Mouse (Mus musculus) heart, embryonic 16.5 days (tissue): Measurements from ENCODE around the gene Ghrl. TPM values are rescaled to one million over a fixed set of nuclear protein-coding genes. Genes with fewer than 3 reads are reported as not detected.
"Not testable (repeated sequence)": the region's sequence is repeated elsewhere in the genome, so short reads cannot be mapped to it uniquely, and the experiment has no call there.

Experiments
- ATAC-seq: fragments of 200-750 bp; cut with Nextera tagmentation; replicated peaks from 2 replicates; pipeline ENCODE4 v1.8.0; 2017; ENCODE audit warnings: moderate number of reproducible peaks; ENCODE audit not compliant: insufficient read depth, low FRiP score; ENCODE audit errors: extremely low read depth
- H3K27ac ChIP-seq: fragments of 300-500 bp; sonication (generic); 2 replicates; pipeline ENCODE4 v1.5.1; 2014; ENCODE audit warnings: mild to moderate bottlenecking, low read length, control low read depth, moderate library complexity
- H3K27me3 ChIP-seq: fragments of 300-500 bp; sonication (generic); 2 replicates; pipeline ENCODE4 v1.6.1; 2014; ENCODE audit warnings: low read length, mixed read lengths; ENCODE audit not compliant: control insufficient read depth, insufficient read depth
- H3K36me3 ChIP-seq: fragments of 300-500 bp; sonication (generic); 2 replicates; pipeline ENCODE4 v1.6.1; 2014; ENCODE audit not compliant: control insufficient read depth, insufficient read depth
- H3K4me1 ChIP-seq: fragments of 300-500 bp; sonication (generic); 2 replicates; pipeline ENCODE4 v1.6.1; 2014; ENCODE audit warnings: low read length, mixed read lengths; ENCODE audit not compliant: control insufficient read depth, insufficient read depth
- H3K4me2 ChIP-seq: fragments of 300-500 bp; sonication (generic); 2 replicates; pipeline ENCODE4 v1.6.1; 2014; ENCODE audit warnings: low read depth, mild to moderate bottlenecking, control low read depth, low read length
- H3K4me3 ChIP-seq: fragments of 300-500 bp; sonication (generic); 2 replicates; pipeline ENCODE4 v1.5.1; 2014; ENCODE audit warnings: mild to moderate bottlenecking, control low read depth, low read length
- H3K9ac ChIP-seq: fragments of 300-500 bp; sonication (generic); 2 replicates; pipeline ENCODE4 v1.6.1; 2014; ENCODE audit warnings: low read length, control low read depth
- H3K9me3 ChIP-seq: fragments of 300-500 bp; sonication (generic); replicated peaks from 2 replicates; pipeline ENCODE4 v1.6.1; 2016; ENCODE audit warnings: low read length; ENCODE audit not compliant: control insufficient read depth
- WGBS: fragments of 180-500 bp; shearing (Covaris S2); extraction: QIAGEN DNeasy Blood & Tissue Kit; methylation state at CpG from one replicate; pipeline ENCODE4 v1.1.7; 2014; 5-methylcytosine and 5-hydroxymethylcytosine counted together
- polyA plus RNA-seq: library from polyadenylated mRNA; unstranded; fragments of >200 nt; fragmentation: Nextera tagmentation; extraction: Ambion mirVana; gene quantifications from 2 replicates; pipeline ENCODE4 v1.2.1, GENCODE M21; 2015

Gene Ghrl
- polyA plus RNA-seq, 1 experiment from 2014 or later = 0.30 TPM

- H3K4me1 ChIP-seq, H3K4me3 ChIP-seq, H3K9me3 ChIP-seq, H3K4me2 ChIP-seq, H3K27ac ChIP-seq, ATAC-seq, H3K9ac ChIP-seq, H3K27me3 ChIP-seq: not testable (repeated sequence)
- peaks cover 70% of the 10 kb centered on the region for H3K36me3 ChIP-seq
- WGBS = 88% methylated on average over 5 of the region's 5 CpGs
These were observed 6.3 kb downstream of the Ghrl start for GRCm38 (mm10) chr6:113713389-113713788.

GRCm38 (mm10) chr6:113712718-113713117 lies 7.0 kb downstream of the Ghrl start:
- H3K4me1 ChIP-seq = no peaks in the 10 kb centered on the region; the same call in 1 of the 2 replicates
- no peaks in the 10 kb centered on the region for H3K27me3 ChIP-seq
- H3K36me3 ChIP-seq = peaks cover 76% of the 10 kb centered on the region
- no peak overlapping the region for H3K9ac ChIP-seq
- ATAC-seq = no peak
- H3K4me2 ChIP-seq = no peak overlapping the region
- WGBS = 85% methylated on average over 3 of the region's 3 CpGs
- H3K9me3 ChIP-seq = no peaks in the 10 kb centered on the region
- H3K4me3 ChIP-seq = no peak overlapping the region
- H3K27ac ChIP-seq = no peak overlapping the region

GRCm38 (mm10) chr6:113697222-113698205 lies 22.2 kb downstream of the Ghrl start:
- Histone ChIP-seq H3K4me2 (peak overlapping the region; percentile 85), H3K27ac (peak overlapping the region; percentile 92), H3K9ac (peak overlapping the region; percentile 94), H3K27me3 (no peaks in the 10 kb centered on the region), H3K4me1 (peaks cover 23% of the 10 kb centered on the region), H3K9me3 (no peaks in the 10 kb centered on the region), H3K36me3 (peaks cover 12% of the 10 kb centered on the region), H3K4me3 (peak overlapping the region; percentile 98)
- ATAC-seq = peak; percentile 43
- under 1% methylated on average over 88 of the region's 113 CpGs for WGBS

- no peaks in the 10 kb centered on the region for H3K9me3 ChIP-seq
- peak; percentile 99 for ATAC-seq
- no peaks in the 10 kb centered on the region for H3K27me3 ChIP-seq
- H3K4me2 ChIP-seq = peak within 1 kb of the TSS; percentile 85
- WGBS = under 1% methylated on average over 58 of the region's 58 CpGs
- peak within 1 kb of the TSS; percentile 94 for H3K9ac ChIP-seq
- H3K4me3 ChIP-seq = peak within 1 kb of the TSS; percentile 98
- H3K4me1 ChIP-seq = peaks cover 23% of the 10 kb centered on the region
- H3K27ac ChIP-seq = peak within 1 kb of the TSS; percentile 94
- H3K36me3 ChIP-seq = peaks cover 6% of the 10 kb centered on the region
These were observed 23.0 kb downstream of the Ghrl start, which contains the start of gene Tatdn2 for GRCm38 (mm10) chr6:113696582-113697221. Gene Tatdn2 (plus strand): TSS chr6:113697050.

- peak overlapping the region; percentile 94 for H3K27ac ChIP-seq
- no peaks in the 10 kb centered on the region for H3K9me3 ChIP-seq
- no peaks in the 10 kb centered on the region; the same call in 1 of the 2 replicates for H3K36me3 ChIP-seq
- H3K27me3 ChIP-seq = no peaks in the 10 kb centered on the region
- H3K4me1 ChIP-seq = peaks cover 26% of the 10 kb centered on the region
- peak overlapping the region; percentile 69 for H3K4me2 ChIP-seq
- 49% methylated on average over 4 of the region's 4 CpGs for WGBS
- no peak for ATAC-seq
- peak overlapping the region; percentile 98 for H3K4me3 ChIP-seq
- H3K9ac ChIP-seq = peak overlapping the region; percentile 66
These were observed 23.8 kb downstream of the Ghrl start for GRCm38 (mm10) chr6:113695766-113696355.

- H3K4me1 ChIP-seq = peaks cover 30% of the 10 kb centered on the region
- 72% methylated on average over 1 of the region's 1 CpGs for WGBS
- no peak for ATAC-seq
These were observed 24.5 kb downstream of the Ghrl start for GRCm38 (mm10) chr6:113695203-113695602.

GRCm38 (mm10) chr6:113693377-113693776 lies 26.3 kb downstream of the Ghrl start:
- Histone ChIP-seq H3K4me2 (no peak overlapping the region), H3K27ac (no peak overlapping the region), H3K4me1 (peaks cover 29% of the 10 kb centered on the region), H3K4me3 (no peak overlapping the region), H3K36me3 (no peaks in the 10 kb centered on the region), H3K9ac (no peak overlapping the region), H3K27me3 (no peaks in the 10 kb centered on the region), H3K9me3 (no peaks in the 10 kb centered on the region)
- 70% methylated on average over 5 of the region's 5 CpGs for WGBS
- ATAC-seq = no peak

More at GRCm38 (mm10) chr6:113695203-113695602, 24.5 kb downstream of the Ghrl start:
- Histone ChIP-seq H3K27me3 (no peaks in the 10 kb centered on the region), H3K4me3 (no peak overlapping the region), H3K9ac (no peak overlapping the region), H3K4me2 (no peak overlapping the region), H3K27ac (no peak overlapping the region), H3K36me3 (no peaks in the 10 kb centered on the region; the same call in 1 of the 2 replicates), H3K9me3 (no peaks in the 10 kb centered on the region)

- Histone ChIP-seq H3K27ac (no peak overlapping the region), H3K4me1 (peaks cover 22% of the 10 kb centered on the region), H3K4me2 (no peak overlapping the region), H3K36me3 (no peaks in the 10 kb centered on the region), H3K9ac (no peak overlapping the region), H3K9me3 (no peaks in the 10 kb centered on the region), H3K4me3 (no peak overlapping the region), H3K27me3 (no peaks in the 10 kb centered on the region)
- ATAC-seq = no peak
- 78% methylated on average over 5 of the region's 5 CpGs for WGBS
These were observed 27.0 kb downstream of the Ghrl start for GRCm38 (mm10) chr6:113692661-113693133.
